Comparison of ENCODE assay signal across 30 mouse cellular contexts in the genomic region with DNA sequence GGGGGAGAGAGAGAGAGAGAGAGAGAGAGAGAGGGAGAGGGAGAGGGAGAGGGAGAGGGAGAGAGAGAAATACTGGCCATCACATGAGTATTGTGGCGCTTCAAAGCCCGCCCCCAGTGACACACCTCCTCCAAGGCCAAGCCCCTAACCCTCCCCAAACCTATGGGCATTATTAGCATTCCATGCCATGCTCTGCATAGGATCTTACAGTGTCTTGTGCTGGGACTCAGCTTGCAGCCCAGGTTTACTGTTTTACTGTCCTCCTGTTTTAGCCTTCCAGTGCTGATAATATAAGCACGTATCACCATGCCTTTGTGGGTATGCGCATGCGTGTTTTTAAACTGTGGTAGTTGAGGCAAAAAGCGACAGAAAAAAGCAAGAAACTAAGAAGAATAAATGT. TPM values are rescaled to one million over a fixed set of nuclear protein-coding genes. Genes with fewer than 3 reads are reported as not detected.
DNase-seq lines count a peak whose midpoint lies in the region; ATAC-seq lines count a peak whose summit lies in the region.
"Had no signal": no experiment of that assay in that cellular context is flagged by ENCODE, and none has a peak within 500 bp of the region (broad histone marks: within the 10 kb centered on the region; RNA-seq: fewer than 3 reads in every experiment).

No protein-coding gene starts in this region.

- H3K9ac ChIP-seq in heart, embryonic 16.5 days (ENCODE audit: low read length): no peak overlapping the region
- no peak overlapping the region for H3K9ac ChIP-seq in heart, embryonic 11.5 days (ENCODE audit: low read depth, low read length)
- H3K9ac ChIP-seq: embryonic facial prominence, embryonic 13.5 days; forebrain, embryonic 12.5 days; forebrain, embryonic 15.5 days; heart, embryonic 13.5 days; hindbrain, embryonic 13.5 days; intestine, embryonic 15.5 days had no signal

- peak overlapping the region; percentile 47; the same call in 1 of the 2 replicates for H3K27ac ChIP-seq in heart, embryonic 10.5 days
- H3K27ac ChIP-seq in heart, embryonic 16.5 days (ENCODE audit: low read length): peak overlapping the region; percentile 42; the same call in 1 of the 2 replicates
- no peak overlapping the region for H3K27ac ChIP-seq in heart, embryonic 11.5 days (ENCODE audit: low read depth, low read length)
- H3K27ac ChIP-seq: embryonic facial prominence, embryonic 10.5 days; embryonic facial prominence, embryonic 13.5 days; forebrain, embryonic 12.5 days; forebrain, embryonic 15.5 days; hindbrain, embryonic 10.5 days; hindbrain, embryonic 13.5 days; intestine, embryonic 15.5 days had no signal

- no peaks in the 10 kb centered on the region for H3K27me3 ChIP-seq in heart, embryonic 10.5 days (ENCODE audit: insufficient read depth, poor library complexity, severe bottlenecking)
- no peaks in the 10 kb centered on the region for H3K27me3 ChIP-seq in heart, embryonic 16.5 days (ENCODE audit: control insufficient read depth, insufficient read depth, low read length)
- H3K27me3 ChIP-seq in heart, embryonic 11.5 days (ENCODE audit: control insufficient read depth, insufficient read depth, low read length): no peaks in the 10 kb centered on the region
- H3K27me3 ChIP-seq: embryonic facial prominence, embryonic 13.5 days; forebrain, embryonic 12.5 days; forebrain, embryonic 15.5 days; heart, embryonic 13.5 days; hindbrain, embryonic 13.5 days; intestine, embryonic 15.5 days had no signal

- no peak overlapping the region for H3K4me2 ChIP-seq in heart, embryonic 16.5 days (ENCODE audit: low read depth, low read length)
- H3K4me2 ChIP-seq in heart, embryonic 11.5 days: no peak overlapping the region
- H3K4me2 ChIP-seq: embryonic facial prominence, embryonic 13.5 days; forebrain, embryonic 12.5 days; forebrain, embryonic 15.5 days; heart, embryonic 13.5 days; hindbrain, embryonic 13.5 days; intestine, embryonic 15.5 days had no signal

- H3K4me3 ChIP-seq in heart, embryonic 10.5 days: no peak overlapping the region
- H3K4me3 ChIP-seq in heart, embryonic 16.5 days (ENCODE audit: low read length): no peak overlapping the region
- no peak overlapping the region for H3K4me3 ChIP-seq in heart, embryonic 11.5 days (ENCODE audit: low read depth, low read length)
- H3K4me3 ChIP-seq: embryonic facial prominence, embryonic 10.5 days; embryonic facial prominence, embryonic 13.5 days; erythroblast, embryonic 14.5 days; forebrain, embryonic 12.5 days; forebrain, embryonic 15.5 days; heart, embryonic 13.5 days; hindbrain, embryonic 10.5 days; hindbrain, embryonic 13.5 days; intestine, embryonic 15.5 days had no signal

- no peak for ATAC-seq in heart, embryonic 16.5 days (replicated peaks; ENCODE audit: extremely low read depth, insufficient read depth, low FRiP score)
- no peak for ATAC-seq in heart, embryonic 11.5 days (replicated peaks; ENCODE audit: insufficient number of reproducible peaks, low FRiP score, low TSS enrichment)
- ATAC-seq: CD4-positive, CD25-positive, alpha-beta regulatory T cell, adult 4 months; forebrain, embryonic 15.5 days; hindbrain, embryonic 16.5 days; intestine, embryonic 15.5 days had no signal

- no peaks in the 10 kb centered on the region for H3K36me3 ChIP-seq in heart, embryonic 10.5 days
- H3K36me3 ChIP-seq in heart, embryonic 16.5 days (ENCODE audit: control insufficient read depth, insufficient read depth): no peaks in the 10 kb centered on the region
- no peaks in the 10 kb centered on the region for H3K36me3 ChIP-seq in heart, embryonic 11.5 days (ENCODE audit: control insufficient read depth, insufficient read depth, low read length)
- H3K36me3 ChIP-seq: embryonic facial prominence, embryonic 10.5 days; embryonic facial prominence, embryonic 13.5 days; forebrain, embryonic 12.5 days; forebrain, embryonic 15.5 days; heart, embryonic 13.5 days; hindbrain, embryonic 10.5 days; hindbrain, embryonic 13.5 days; intestine, embryonic 15.5 days had no signal

- no peak for DNase-seq in heart, embryonic 10.5 days (ENCODE audit: low spot score)
- DNase-seq in heart, postnatal 14 days: no peak
- DNase-seq in ES-CJ7 (ENCODE audit: low read depth, low spot score) (peak; percentile 29), R1 (ENCODE audit: low read depth, low spot score) (peak; percentile 65)
- DNase-seq in right cerebral cortex, adult 2 months (ENCODE audit: low spot score in 2 of 2): no peak
- DNase-seq in cerebellum, adult 11-12 months: no peak
- DNase-seq: adrenal gland, adult 2 months; adrenal gland, postnatal 14 days; cerebellum, adult 18-20 months; cerebellum, adult 9-10 months; cerebellum, postnatal 14 days; gastrocnemius, postnatal 14 days; heart, adult 18-20 months; heart, postnatal 10 days; kidney, adult 11 months; kidney, adult 8-10 months had no signal

- intact Hi-C loops in heart, postnatal 14 days (cut with DNase I): no loop called here

- no peaks in the 10 kb centered on the region for H3K9me3 ChIP-seq in heart, embryonic 10.5 days
- no peaks in the 10 kb centered on the region for H3K9me3 ChIP-seq in heart, embryonic 16.5 days (replicated peaks; ENCODE audit: control insufficient read depth, low read length)
- H3K9me3 ChIP-seq in heart, embryonic 11.5 days (replicated peaks; ENCODE audit: control insufficient read depth, low read length): no peaks in the 10 kb centered on the region
- H3K9me3 ChIP-seq: embryonic facial prominence, embryonic 10.5 days; embryonic facial prominence, embryonic 13.5 days; forebrain, embryonic 12.5 days; forebrain, embryonic 15.5 days; heart, embryonic 13.5 days; hindbrain, embryonic 10.5 days; hindbrain, embryonic 13.5 days; intestine, embryonic 15.5 days had no signal

- 52% methylated on average over 6 of the region's 6 CpGs for WGBS in heart, embryonic 10.5 days
- 51% methylated on average over 6 of the region's 6 CpGs for WGBS in heart, embryonic 16.5 days
- 52% methylated on average over 6 of the region's 6 CpGs for WGBS in heart, embryonic 11.5 days (ENCODE audit: insufficient replicate concordance)

- peaks cover 20% of the 10 kb centered on the region for H3K4me1 ChIP-seq in heart, embryonic 10.5 days
- peaks cover 18% of the 10 kb centered on the region for H3K4me1 ChIP-seq in heart, embryonic 16.5 days (ENCODE audit: control insufficient read depth, insufficient read depth, low read length)
- peaks cover 15% of the 10 kb centered on the region for H3K4me1 ChIP-seq in heart, embryonic 11.5 days (ENCODE audit: control insufficient read depth, insufficient read depth, low read length)

RNA-seq across cellular contexts. Expression of gene Cct8, which starts 3.9 kb away (rescaled TPM):
- polyA plus RNA-seq in heart, embryonic 10.5 days (2016; fragmentation: Nextera tagmentation; extraction: Ambion mirVana): 437 and 566 TPM in 2 replicates
- total RNA-seq in heart, postnatal 14 days (2021): 100 to 1,000 TPM; 154 to 165 TPM
- 296 and 348 TPM in 2 replicates for polyA plus RNA-seq in heart, embryonic 16.5 days (2015; fragmentation: Nextera tagmentation; extraction: Ambion mirVana)
- 369 and 404 TPM in 2 replicates for polyA plus RNA-seq in heart, embryonic 11.5 days (2014; fragmentation: Nextera tagmentation; extraction: Ambion mirVana)

RNA-seq across cellular contexts. Expression of gene Usp16, which starts 45.1 kb away (rescaled TPM):
- 36.2 and 38.6 TPM in 2 replicates for polyA plus RNA-seq in heart, embryonic 10.5 days (2016; fragmentation: Nextera tagmentation; extraction: Ambion mirVana)
- total RNA-seq in heart, postnatal 14 days (2021): 10 to 100 TPM; 34.6 to 46.0 TPM
- polyA plus RNA-seq in heart, embryonic 16.5 days (2015; fragmentation: Nextera tagmentation; extraction: Ambion mirVana): 32.9 and 41.5 TPM in 2 replicates
- polyA plus RNA-seq in heart, embryonic 11.5 days (2014; fragmentation: Nextera tagmentation; extraction: Ambion mirVana): 41.9 and 44.7 TPM in 2 replicates

RNA-seq across cellular contexts. Expression of gene Map3k7cl, which starts 53.6 kb away (rescaled TPM):
- not detected in 2 replicates for polyA plus RNA-seq in heart, embryonic 10.5 days (2016; fragmentation: Nextera tagmentation; extraction: Ambion mirVana)
- total RNA-seq in heart, postnatal 14 days (2021): 1 to 10 TPM; 2.7 to 3.6 TPM
- polyA plus RNA-seq in heart, embryonic 16.5 days (2015; fragmentation: Nextera tagmentation; extraction: Ambion mirVana): 0.30 and 0.86 TPM in 2 replicates
- polyA plus RNA-seq in heart, embryonic 11.5 days (2014; fragmentation: Nextera tagmentation; extraction: Ambion mirVana): not detected in 2 replicates
- total RNA-seq: ES-E14 had no signal
- polyA plus RNA-seq: CD4-positive, CD25-positive, alpha-beta regulatory T cell, adult 4 months; embryonic facial prominence, embryonic 10.5 days; embryonic facial prominence, embryonic 13.5 days; erythroblast, embryonic 14.5 days; forebrain, embryonic 12.5 days; forebrain, embryonic 15.5 days; hindbrain, embryonic 10.5 days; hindbrain, embryonic 16.5 days had no signal

RNA-seq across cellular contexts. Expression of gene Rwdd2b, which starts 59.2 kb away (rescaled TPM):
- 11.8 and 13.6 TPM in 2 replicates for polyA plus RNA-seq in heart, embryonic 10.5 days (2016; fragmentation: Nextera tagmentation; extraction: Ambion mirVana)
- total RNA-seq in heart, postnatal 14 days (2021): 1 to 10 TPM; 5.8 TPM
- polyA plus RNA-seq in heart, embryonic 16.5 days (2015; fragmentation: Nextera tagmentation; extraction: Ambion mirVana): 11.2 and 13.0 TPM in 2 replicates
- 11.7 and 13.1 TPM in 2 replicates for polyA plus RNA-seq in heart, embryonic 11.5 days (2014; fragmentation: Nextera tagmentation; extraction: Ambion mirVana)

Comparison
In these comparisons a context has a peak if more than half of its experiments do, and no peak if none do; other contexts are left out.
1. DNase-seq: peak in ES-CJ7 (single experiment) and R1 (single experiment); none in heart, embryonic 10.5 days (single experiment), heart, postnatal 14 days (0 of 2), right cerebral cortex, adult 2 months (0 of 2) and cerebellum, adult 11-12 months (single experiment).